Mouse (Mus musculus) testis, adult 2 months (tissue): Measurements from ENCODE around the gene Pigt. TPM values are rescaled to one million over a fixed set of nuclear protein-coding genes. Genes with fewer than 3 reads are reported as not detected.

Source experiments
- H3K27ac ChIP-seq: fragments of 200-500 bp; 2 replicates; pipeline ENCODE4 v1.5.1; 2012; ENCODE audit warnings: low read depth, low read length; ENCODE audit not compliant: control insufficient read depth, insufficient read depth
- H3K27me3 ChIP-seq: fragments of 200-500 bp; 2 replicates; pipeline ENCODE4 v1.6.1; 2012; ENCODE audit warnings: mild to moderate bottlenecking, low read length, moderate library complexity; ENCODE audit not compliant: control insufficient read depth, insufficient read depth
- H3K36me3 ChIP-seq: fragments of 200-500 bp; 2 replicates; pipeline ENCODE4 v1.6.1; 2012; ENCODE audit warnings: mild to moderate bottlenecking, low read length; ENCODE audit not compliant: control insufficient read depth, insufficient read depth
- H3K4me1 ChIP-seq: fragments of 200-500 bp; 2 replicates; pipeline ENCODE4 v1.6.1; 2012; ENCODE audit warnings: low read length; ENCODE audit not compliant: control insufficient read depth, insufficient read depth
- H3K4me3 ChIP-seq: fragments of 200-500 bp; 2 replicates; pipeline ENCODE4 v1.5.1; 2012; ENCODE audit warnings: low read depth, mild to moderate bottlenecking, low read length, moderate library complexity, mixed read lengths; ENCODE audit not compliant: control insufficient read depth
- CTCF ChIP-seq: fragments of 200-500 bp; IDR thresholded peaks from 2 replicates; pipeline ENCODE4 v1.5.1; 2012; ENCODE audit warnings: low read depth, mild to moderate bottlenecking, inconsistent platforms, low read length, moderate library complexity; ENCODE audit not compliant: control insufficient read depth, insufficient read depth, insufficient replicate concordance
- POLR2A ChIP-seq: fragments of 200-500 bp; IDR thresholded peaks from 2 replicates; pipeline ENCODE4 v1.6.1; 2012; ENCODE audit warnings: low read depth, mild to moderate bottlenecking, inconsistent platforms, low read length, moderate library complexity; ENCODE audit not compliant: control insufficient read depth
- polyA plus RNA-seq: library from polyadenylated mRNA; depleted of rRNA; stranded (reverse); fragments of >200 nt; gene quantifications from 2 replicates; pipeline ENCODE4 v1.2.3, GENCODE M21; 2012

Pigt gene
- polyA plus RNA-seq, 1 experiment = 85.6 TPM

DNA sequence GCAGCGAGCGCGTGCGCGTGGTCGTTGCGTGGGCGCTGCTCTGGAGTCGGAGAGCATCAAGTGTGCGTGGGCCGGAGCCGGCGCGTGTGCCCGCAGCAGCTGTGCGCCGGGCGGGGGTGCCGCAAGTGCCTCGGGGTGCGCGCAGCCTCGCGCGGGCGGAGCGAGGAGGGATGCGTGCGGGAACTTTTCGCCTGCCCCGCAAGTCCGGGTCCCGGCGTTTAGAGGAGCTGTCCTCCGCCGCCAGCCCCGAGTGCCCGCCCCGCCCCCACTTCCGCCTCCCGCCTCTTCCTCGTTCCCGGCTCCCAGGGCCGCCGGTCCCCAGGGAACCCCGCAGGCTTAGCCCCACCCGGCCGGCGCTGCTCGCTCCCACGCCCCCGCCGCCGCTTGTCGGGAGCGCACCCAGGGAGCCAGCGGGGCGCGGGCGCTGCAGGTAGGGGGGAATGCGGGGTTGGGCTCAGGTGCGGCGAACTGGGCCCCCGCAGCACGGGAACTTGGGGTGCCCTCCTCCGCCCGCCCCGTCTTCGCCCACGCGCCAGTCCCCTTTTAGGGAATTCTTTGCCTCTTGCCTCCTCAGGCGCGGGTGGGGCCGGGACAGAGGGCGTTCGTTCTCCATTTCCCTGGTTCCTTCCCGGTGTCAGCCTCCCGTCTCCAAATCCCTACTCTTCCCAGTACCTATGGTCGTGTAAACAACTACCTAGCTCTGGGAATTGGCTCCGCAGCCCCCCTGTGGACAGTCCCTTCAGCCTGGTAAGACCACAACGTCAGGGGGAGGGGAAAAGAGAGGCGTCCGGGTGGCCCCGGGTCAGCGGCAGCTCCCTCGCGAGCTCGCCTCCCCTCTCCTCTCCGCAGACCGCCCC, 10.8 kb upstream of the Pigt start:
- no peaks in the 10 kb centered on the region for H3K36me3 ChIP-seq
- peak overlapping the region; percentile 45 for H3K4me3 ChIP-seq
- 0 out of 2 replicates have a peak overlapping the region, but pooled peaks have one; percentile 48 for H3K27ac ChIP-seq
- peaks cover 13% of the 10 kb centered on the region for H3K4me1 ChIP-seq
- no peak for TF ChIP-seq CTCF
- TF ChIP-seq POLR2A = no peak
- no peaks in the 10 kb centered on the region for H3K27me3 ChIP-seq

DNA sequence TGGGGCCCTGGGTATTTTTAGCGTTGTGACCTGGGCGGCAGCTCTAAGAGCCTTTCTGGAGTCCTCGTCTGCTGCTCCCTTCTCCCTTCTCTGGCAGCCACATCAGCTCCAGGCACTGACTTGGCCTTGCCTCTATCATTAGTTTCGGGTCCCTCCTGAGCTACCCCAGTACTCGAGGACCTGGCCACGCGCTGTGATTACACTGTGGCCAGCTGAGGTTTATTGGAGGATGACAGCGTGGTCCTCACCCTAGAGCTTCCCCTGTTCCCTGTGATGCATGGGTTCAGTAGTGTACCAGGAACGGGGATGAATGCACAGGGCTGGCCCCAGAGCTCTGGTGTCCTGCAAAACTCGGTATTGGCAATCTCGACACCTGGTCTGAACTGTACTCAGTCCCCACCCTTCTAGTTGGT, 10.2 kb upstream of the Pigt start:
- Histone ChIP-seq H3K4me3 (peak overlapping the region; percentile 45), H3K27me3 (no peaks in the 10 kb centered on the region), H3K4me1 (peaks cover 13% of the 10 kb centered on the region), H3K27ac (no peak overlapping the region), H3K36me3 (no peaks in the 10 kb centered on the region)
- TF ChIP-seq CTCF = no peak
- no peak for TF ChIP-seq POLR2A

DNA sequence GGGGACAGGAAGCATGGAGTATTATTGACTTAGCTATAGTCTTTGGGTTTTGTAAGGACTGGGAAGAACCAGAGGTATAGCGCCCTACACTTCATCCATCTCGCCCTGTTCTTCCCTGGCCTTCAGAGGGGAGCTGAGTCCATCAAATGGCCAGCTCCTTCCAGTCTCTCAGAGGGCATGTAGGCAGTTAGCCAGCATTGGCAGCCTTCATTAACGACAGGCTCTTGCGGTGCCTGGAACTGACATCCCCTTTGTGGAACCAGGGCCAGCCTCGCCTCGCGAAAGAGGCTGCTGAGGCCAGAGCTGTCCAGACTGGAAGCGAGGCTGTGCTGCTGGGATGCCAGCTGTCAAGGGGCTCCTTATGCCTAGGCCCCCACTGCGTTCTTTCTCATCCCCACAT, 9.5 kb upstream of the Pigt start:
- Histone ChIP-seq H3K36me3 (no peaks in the 10 kb centered on the region), H3K27me3 (no peaks in the 10 kb centered on the region), H3K4me1 (peaks cover 13% of the 10 kb centered on the region), H3K27ac (no peak overlapping the region), H3K4me3 (no peak overlapping the region)
- TF ChIP-seq POLR2A (no peak), CTCF (no peak)

DNA sequence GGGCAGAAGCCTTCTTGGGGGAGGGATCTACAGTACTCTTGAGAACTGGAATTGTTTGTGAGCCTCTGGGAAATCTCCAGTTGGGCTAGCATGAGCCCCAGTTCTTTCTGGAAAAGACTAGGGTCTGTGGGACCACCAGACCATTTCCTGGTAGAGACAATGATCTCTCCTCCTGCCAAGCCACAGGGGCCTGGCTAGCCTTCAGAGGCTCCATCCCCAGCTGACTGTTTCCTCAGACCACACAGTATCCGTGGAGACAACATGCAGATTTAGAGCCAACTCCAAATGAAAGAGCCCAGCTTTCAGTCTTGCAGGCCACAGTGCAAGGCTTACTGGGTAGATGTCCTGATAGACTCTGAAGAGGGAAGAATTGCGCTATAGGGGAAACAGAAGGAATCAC, 3.2 kb upstream of the Pigt start:
- Histone ChIP-seq H3K27me3 (no peaks in the 10 kb centered on the region), H3K4me3 (no peak overlapping the region), H3K27ac (no peak overlapping the region; the same call in 1 of the 2 replicates), H3K4me1 (peaks cover 6% of the 10 kb centered on the region), H3K36me3 (no peaks in the 10 kb centered on the region)
- TF ChIP-seq POLR2A = no peak
- no peak for TF ChIP-seq CTCF

DNA sequence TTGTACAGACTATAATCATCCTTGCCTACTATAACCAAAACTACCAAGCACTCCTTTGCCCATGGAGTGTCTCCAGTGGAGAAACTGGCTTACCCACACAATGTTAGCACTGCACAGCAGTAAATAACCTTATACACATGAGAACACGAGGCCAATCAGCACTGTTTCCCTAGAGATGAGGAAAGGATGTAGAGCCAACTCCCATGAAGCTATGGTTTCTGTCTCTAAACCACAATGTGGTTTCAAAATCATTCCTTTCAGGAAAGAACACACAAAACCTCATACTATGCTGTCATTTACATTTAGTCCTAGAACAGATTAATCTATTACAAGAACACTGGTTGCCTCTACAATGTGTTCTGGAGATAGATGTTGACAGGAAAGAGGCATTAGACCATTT, 989 bp upstream of the Pigt start:
- no peak overlapping the region for H3K27ac ChIP-seq
- H3K4me1 ChIP-seq = peaks cover 6% of the 10 kb centered on the region
- H3K36me3 ChIP-seq = peaks cover 4% of the 10 kb centered on the region
- TF ChIP-seq CTCF (no peak), POLR2A (no peak)
- H3K27me3 ChIP-seq = no peaks in the 10 kb centered on the region
- peak overlapping the region; percentile 60; the same call in 1 of the 2 replicates for H3K4me3 ChIP-seq

DNA sequence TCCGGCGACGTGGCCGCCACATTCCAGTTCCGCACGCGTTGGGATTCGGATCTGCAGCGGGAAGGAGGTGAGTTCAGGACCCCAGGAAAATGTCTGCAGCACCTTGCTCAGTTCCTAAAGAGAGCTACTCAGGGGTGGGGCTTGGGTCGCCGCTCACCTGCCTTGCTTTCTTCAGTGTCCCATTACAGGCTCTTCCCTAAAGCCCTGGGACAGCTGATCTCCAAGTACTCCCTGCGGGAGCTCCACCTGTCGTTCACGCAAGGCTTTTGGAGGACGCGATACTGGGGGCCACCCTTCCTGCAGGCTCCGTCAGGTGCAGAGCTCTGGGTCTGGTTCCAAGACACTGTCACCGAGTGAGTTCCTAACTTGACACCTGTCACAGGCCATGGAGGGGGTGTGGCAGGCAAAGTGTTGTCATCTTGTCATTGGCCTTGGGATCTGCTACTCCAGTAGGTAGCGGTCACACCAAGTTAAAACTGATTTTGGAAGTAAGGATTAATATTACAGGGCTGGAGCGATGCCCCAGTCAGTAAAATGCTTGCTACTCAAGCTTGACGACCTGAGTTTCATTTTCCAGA, 460 bp downstream of the Pigt start:
- H3K27ac ChIP-seq = peak overlapping the region; percentile 60
- TF ChIP-seq POLR2A = no peak

DNA sequence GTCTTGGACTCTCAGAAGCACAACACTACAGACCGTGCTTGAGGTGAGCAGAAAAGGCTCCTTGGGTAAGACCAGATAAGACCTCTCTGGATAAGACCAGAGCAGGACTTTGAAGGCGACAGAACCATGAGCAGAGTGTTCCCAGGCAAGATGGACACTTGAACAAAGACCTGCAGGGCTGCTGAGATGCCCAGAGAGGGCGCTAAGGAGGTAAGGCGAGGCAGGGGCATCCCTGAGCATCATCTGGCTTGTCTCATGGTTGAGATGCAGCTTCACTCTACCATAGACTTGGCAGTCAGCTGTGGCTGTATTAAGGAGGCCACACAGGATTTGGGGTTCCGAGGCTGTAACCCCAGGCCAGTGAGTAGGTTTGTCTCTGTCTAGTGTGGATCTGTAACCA, 2.0 kb downstream of the Pigt start:
- Histone ChIP-seq H3K27me3 (no peaks in the 10 kb centered on the region), H3K4me3 (no peak overlapping the region), H3K36me3 (peaks cover 6% of the 10 kb centered on the region), H3K27ac (no peak overlapping the region), H3K4me1 (peaks cover 6% of the 10 kb centered on the region)
- TF ChIP-seq POLR2A (no peak), CTCF (no peak)

More for the DNA sequence above, 460 bp downstream of the Pigt start:
- peak overlapping the region; percentile 98 for H3K4me3 ChIP-seq
- H3K27me3 ChIP-seq = no peaks in the 10 kb centered on the region
- peaks cover 5% of the 10 kb centered on the region for H3K36me3 ChIP-seq
- peaks cover 6% of the 10 kb centered on the region for H3K4me1 ChIP-seq
